17 mouse cellular contexts compared by ENCODE assay signal in genomic region chr3:41154402-41154801, GRCm38 (mm10).
"Had no signal": no experiment of that assay in that cellular context is flagged by ENCODE, and none has a peak within 500 bp of the region (broad histone marks: within the 10 kb centered on the region; RNA-seq: fewer than 3 reads in every experiment).

No protein-coding gene starts in this region.

- H3K9ac ChIP-seq: lung, embryonic 15.5 days; midbrain, embryonic 13.5 days; midbrain, embryonic 15.5 days; neural tube, embryonic 12.5 days; stomach, embryonic 15.5 days had no signal

- H3K4me2 ChIP-seq: lung, embryonic 15.5 days; midbrain, embryonic 11.5 days; midbrain, embryonic 13.5 days; midbrain, embryonic 15.5 days; neural tube, embryonic 12.5 days; stomach, embryonic 15.5 days had no signal

- H3K27me3 ChIP-seq: lung, embryonic 15.5 days; midbrain, embryonic 13.5 days; midbrain, embryonic 15.5 days; neural tube, embryonic 12.5 days; stomach, embryonic 15.5 days had no signal

- DNase-seq: lung, adult 2 months; lung, postnatal 14 days; lung, postnatal 36 days; right cerebral cortex, postnatal 14 days; thymus, adult 2 months; thymus, postnatal 25 days; thymus, postnatal 4 days had no signal

- H3K4me1 ChIP-seq: lung, embryonic 15.5 days; megakaryocyte, embryonic 14.5 days; neural tube, embryonic 12.5 days; stomach, embryonic 15.5 days had no signal

- H3K27ac ChIP-seq: lung, embryonic 15.5 days; macrophage; midbrain, embryonic 13.5 days; neural tube, embryonic 12.5 days; stomach, embryonic 15.5 days; stomach, postnatal 0 days had no signal

- H3K4me3 ChIP-seq: lung, embryonic 15.5 days; megakaryocyte, embryonic 14.5 days; midbrain, embryonic 13.5 days; midbrain, embryonic 15.5 days; neural tube, embryonic 12.5 days; stomach, embryonic 15.5 days had no signal

- H3K9me3 ChIP-seq: lung, embryonic 15.5 days; megakaryocyte, embryonic 14.5 days; midbrain, embryonic 13.5 days; midbrain, embryonic 15.5 days; neural tube, embryonic 12.5 days; stomach, embryonic 15.5 days had no signal

- H3K36me3 ChIP-seq: lung, embryonic 15.5 days; midbrain, embryonic 13.5 days; midbrain, embryonic 15.5 days; neural tube, embryonic 12.5 days; stomach, embryonic 15.5 days had no signal

- ATAC-seq: lung, postnatal 0 days had no signal
